In genomic region chr7:138923756-138924425, GRCm38 (mm10) we compare ENCODE assay signal across 8 mouse cellular contexts. TPM values are rescaled to one million over a fixed set of nuclear protein-coding genes. Genes with fewer than 3 reads are reported as not detected.
DNase-seq lines count a peak whose midpoint lies in the region; ATAC-seq and TF ChIP-seq lines count a peak whose summit lies in the region.

No protein-coding gene starts in this region.

- H3K4me2 ChIP-seq in kidney, postnatal 0 days (ENCODE audit: low read length), result no peak overlapping the region

- intact Hi-C loops in gastrocnemius, postnatal 14 days (cut with DNase I; ENCODE audit: low total_unique reads), result loop anchor here (2.0 kb wide), 1 partner anchor 81 kb away; no protein-coding TSS in a partner anchor

- peak; percentile 68 for TF ChIP-seq CTCF in kidney, postnatal 0 days (IDR thresholded peaks at IDR 0.05; ENCODE audit: low read depth)

- H3K27me3 ChIP-seq in kidney, postnatal 0 days (ENCODE audit: insufficient read depth, low read length), result no peaks in the 10 kb centered on the region

- H3K9ac ChIP-seq in kidney, postnatal 0 days (ENCODE audit: low read depth, low read length), result no peak overlapping the region

- DNase-seq in gastrocnemius, postnatal 14 days, result peak; percentile 27
- DNase-seq in gastrocnemius, adult 8-10 months (ENCODE audit: low spot score in 2 of 2), result no peak
- peak; percentile 77 for DNase-seq in 3T3-L1 (ENCODE audit: low read depth, low spot score)
- DNase-seq in Muller cell, postnatal 12 days (ENCODE audit: inconsistent ontology term), result peak; percentile 44
- peak; percentile 76 for DNase-seq in kidney, postnatal 0 days (ENCODE audit: low spot score)
- peak; percentile 24 for DNase-seq in thymus, postnatal 14 days
- DNase-seq in ovary, postnatal 36 days (ENCODE audit: low spot score), result no peak

- H3K27ac ChIP-seq in kidney, postnatal 0 days, result no peak overlapping the region

- H3K4me3 ChIP-seq in kidney, postnatal 0 days (replicated peaks; ENCODE audit: low read depth, low read length), result no peak overlapping the region

- no peaks in the 10 kb centered on the region for H3K36me3 ChIP-seq in kidney, postnatal 0 days (ENCODE audit: insufficient read depth, low read length)

- H3K9me3 ChIP-seq in kidney, postnatal 0 days (replicated peaks; ENCODE audit: low read length), result no peaks in the 10 kb centered on the region

- 3% methylated on average over 3 of the region's 3 CpGs for WGBS in kidney, postnatal 0 days

- ATAC-seq in kidney, postnatal 0 days (replicated peaks; ENCODE audit: low FRiP score, low read depth), result no peak
- no peak for ATAC-seq in monocyte, adult 5-6 weeks (replicated peaks; ENCODE audit: insufficient number of reproducible peaks, low FRiP score, low TSS enrichment, poor library complexity, severe bottlenecking)

- peaks cover 1% of the 10 kb centered on the region; the same call in 1 of the 2 replicates for H3K4me1 ChIP-seq in kidney, postnatal 0 days (replicated peaks; ENCODE audit: insufficient read depth, low read length)

RNA-seq across cellular contexts. Expression of gene Bnip3, which starts 14.6 kb away (rescaled TPM):
- 100 to 1,000 TPM in 1 of 2 experiments, 10 to 100 TPM in 1; 96.4 to 147 TPM for total RNA-seq in gastrocnemius, postnatal 14 days (2021)
- 100 to 1,000 TPM; 219 to 283 (median 248) TPM for total RNA-seq in gastrocnemius, adult 8-10 months (2022)
- polyA plus RNA-seq in kidney, postnatal 0 days (2015; fragmentation: Nextera tagmentation; extraction: Ambion mirVana), result 125 and 129 TPM in 2 replicates
- total RNA-seq in monocyte, adult 5-6 weeks (2017), result 8.5 to 11.0 TPM (median 10.1 TPM) in 3 replicates

RNA-seq across cellular contexts. Expression of gene Jakmip3, which starts 16.6 kb away (rescaled TPM):
- total RNA-seq in gastrocnemius, postnatal 14 days (2021), result not detected
- total RNA-seq in gastrocnemius, adult 8-10 months (2022), result under 1 TPM in 3 of 4 experiments, not detected in 1; 0.10 to 0.17 (median 0.13) TPM
- polyA plus RNA-seq in kidney, postnatal 0 days (2015; fragmentation: Nextera tagmentation; extraction: Ambion mirVana), result 0.05 TPM in 1 of 2 replicates, not detected in the other
- total RNA-seq in monocyte, adult 5-6 weeks (2017), result not detected in 3 replicates

Comparison
In these comparisons a context has a peak if more than half of its experiments do, and no peak if none do; other contexts are left out.
1. DNase-seq: peak in gastrocnemius, postnatal 14 days (single experiment), 3T3-L1 (single experiment), Muller cell, postnatal 12 days (single experiment), kidney, postnatal 0 days (single experiment) and thymus, postnatal 14 days (single experiment); none in gastrocnemius, adult 8-10 months (0 of 2) and ovary, postnatal 36 days (single experiment).